Mouse (Mus musculus) macrophage (primary cell): Measurements from ENCODE around the gene Gm44511. TPM values are rescaled to one million over a fixed set of nuclear protein-coding genes. Genes with fewer than 3 reads are reported as not detected.
"Not testable (repeated sequence)": the region's sequence is repeated elsewhere in the genome, so short reads cannot be mapped to it uniquely, and the experiment has no call there.

ENCODE experiments used
- H3K27ac ChIP-seq: fragments of 350-480 bp; formaldehyde crosslinking; 2 replicates; pipeline ENCODE4 v1.9.0; 2021
- H3K36me3 ChIP-seq: fragments of 350-480 bp; formaldehyde crosslinking; 2 replicates; pipeline ENCODE4 v1.9.0; 2021; ENCODE audit errors: inconsistent target
- H3K4me3 ChIP-seq: fragments of 350-480 bp; formaldehyde crosslinking; 2 replicates; pipeline ENCODE4 v1.9.0; 2021; ENCODE audit errors: inconsistent target
- H3K79me2 ChIP-seq: fragments of 350-480 bp; formaldehyde crosslinking; 2 replicates; pipeline ENCODE4 v1.9.0; 2021; ENCODE audit errors: inconsistent target
- WGBS: methylation state at CpG from one replicate; pipeline ENCODE4 v1.1.7; 2026; ENCODE audit warnings: inconsistent platforms; ENCODE audit not compliant: missing documents; 5-methylcytosine and 5-hydroxymethylcytosine counted together
- polyA plus RNA-seq: library from polyadenylated mRNA; stranded (reverse); fragments of 250-400 nt; gene quantifications from 3 replicates; pipeline ENCODE4 v1.2.4, GENCODE M21; 2018; ENCODE audit warnings: inconsistent platforms

Gene Gm44511
- polyA plus RNA-seq, 1 experiment from 2014 or later = not detected

GRCm38 (mm10) chr6:128765211-128765610, 60.9 kb downstream of the Gm44511 start:
- WGBS = 100% methylated on average over 1 of the region's 1 CpGs
- Histone ChIP-seq H3K27ac (no peak overlapping the region), H3K79me2 (no peaks in the 10 kb centered on the region), H3K36me3 (no peaks in the 10 kb centered on the region), H3K4me3 (no peak overlapping the region)

- Histone ChIP-seq H3K27ac (no peak overlapping the region), H3K4me3 (peak overlapping the region; percentile 43), H3K36me3 (no peaks in the 10 kb centered on the region), H3K79me2 (no peaks in the 10 kb centered on the region)
- WGBS = 12% methylated on average over 3 of the region's 5 CpGs
Measured at GRCm38 (mm10) chr6:128764598-128764997, 61.5 kb downstream of the Gm44511 start.

- H3K36me3 ChIP-seq = no peaks in the 10 kb centered on the region
- no peak overlapping the region for H3K27ac ChIP-seq
- 3% methylated on average over 30 of the region's 30 CpGs for WGBS
Measured at GRCm38 (mm10) chr6:128763736-128764523, 62.2 kb downstream of the Gm44511 start.

GRCm38 (mm10) chr6:128762892-128763670, 63.0 kb downstream of the Gm44511 start:
- 87% methylated on average over 7 of the region's 10 CpGs for WGBS
- H3K79me2 ChIP-seq, H3K4me3 ChIP-seq, H3K27ac ChIP-seq, H3K36me3 ChIP-seq: not testable (repeated sequence)

More at GRCm38 (mm10) chr6:128763736-128764523, 62.2 kb downstream of the Gm44511 start:
- Histone ChIP-seq H3K79me2 (no peaks in the 10 kb centered on the region), H3K4me3 (peak overlapping the region; percentile 43)

GRCm38 (mm10) chr6:128761144-128761540, 65.0 kb downstream of the Gm44511 start:
- WGBS = 65% methylated on average over 5 of the region's 5 CpGs
- Histone ChIP-seq H3K79me2 (no peaks in the 10 kb centered on the region), H3K27ac (no peak overlapping the region), H3K4me3 (peak overlapping the region; percentile 90), H3K36me3 (no peaks in the 10 kb centered on the region)

GRCm38 (mm10) chr6:128760416-128761143, 65.5 kb downstream of the Gm44511 start:
- H3K36me3 ChIP-seq = not testable (repeated sequence)
- peak overlapping the region; percentile 90 for H3K4me3 ChIP-seq

GRCm38 (mm10) chr6:128760016-128760415, 66.1 kb downstream of the Gm44511 start:
- peak overlapping the region; percentile 52 for H3K27ac ChIP-seq
- H3K4me3 ChIP-seq = peak overlapping the region; percentile 90
- H3K79me2 ChIP-seq, H3K36me3 ChIP-seq: not testable (repeated sequence)
- 1% methylated on average over 19 of the region's 22 CpGs for WGBS

More at GRCm38 (mm10) chr6:128760416-128761143, 65.5 kb downstream of the Gm44511 start:
- WGBS = 0% methylated on average over 34 of the region's 44 CpGs
- not testable (repeated sequence) for H3K79me2 ChIP-seq
- H3K27ac ChIP-seq = peak overlapping the region; percentile 52

- Histone ChIP-seq H3K36me3 (no peaks in the 10 kb centered on the region), H3K4me3 (no peak overlapping the region), H3K79me2 (no peaks in the 10 kb centered on the region), H3K27ac (no peak overlapping the region)
- WGBS = 100% methylated on average over 5 of the region's 5 CpGs
Measured at GRCm38 (mm10) chr6:128759221-128759950, 66.7 kb downstream of the Gm44511 start.

GRCm38 (mm10) chr6:128755402-128755763, 70.7 kb downstream of the Gm44511 start:
- not testable (repeated sequence) for H3K79me2 ChIP-seq, H3K27ac ChIP-seq, H3K4me3 ChIP-seq, H3K36me3 ChIP-seq
- 83% methylated on average over 4 of the region's 4 CpGs for WGBS

- H3K4me3 ChIP-seq, H3K27ac ChIP-seq, H3K79me2 ChIP-seq, H3K36me3 ChIP-seq: not testable (repeated sequence)
- 92% methylated on average over 12 of the region's 12 CpGs for WGBS
Measured at GRCm38 (mm10) chr6:128754748-128755401, 71.2 kb downstream of the Gm44511 start.

- H3K4me3 ChIP-seq, H3K79me2 ChIP-seq, H3K36me3 ChIP-seq, H3K27ac ChIP-seq: not testable (repeated sequence)
- WGBS = 17% methylated on average over 10 of the region's 10 CpGs
Measured at GRCm38 (mm10) chr6:128754265-128754664, 71.8 kb downstream of the Gm44511 start.

- WGBS = 51% methylated on average over 7 of the region's 8 CpGs
- H3K36me3 ChIP-seq, H3K4me3 ChIP-seq, H3K79me2 ChIP-seq, H3K27ac ChIP-seq: not testable (repeated sequence)
Measured at GRCm38 (mm10) chr6:128753610-128754224, 72.4 kb downstream of the Gm44511 start.

GRCm38 (mm10) chr6:128747006-128747405, 79.1 kb downstream of the Gm44511 start:
- 96% methylated on average over 6 of the region's 6 CpGs for WGBS
- H3K4me3 ChIP-seq, H3K79me2 ChIP-seq, H3K27ac ChIP-seq, H3K36me3 ChIP-seq: not testable (repeated sequence)
